Mouse (Mus musculus): ENCODE measurements at regions not wholly inside any gene's neighbourhood (a gene's known extent, or its start where the extent isn't known, plus 50 kb on each side); places are given as distances from the start of the nearest gene placed in this dataset.

GRCm38 (mm10) chr8:7710764-7711163 is 950.3 kb downstream of the Efnb2 start:
- TF ChIP-seq POLR2A (IDR thresholded peaks at IDR 0.05; ENCODE audit: control insufficient read depth in 1 of 2, insufficient read depth in 1 of 2, low read depth in 1 of 2, low read length in 2 of 2, poor library complexity in 1 of 2) (no peak), JUND (IDR thresholded peaks at IDR 0.05; ENCODE audit: low read depth, low read length) (no peak), CTCF (IDR thresholded peaks at IDR 0.05 in 2 of 3, conservative IDR thresholded peaks at IDR 0.05 in 1 of 3; ENCODE audit: control insufficient read depth in 1 of 3, insufficient read depth in 1 of 3, low read depth in 2 of 3, low read length in 3 of 3, poor library complexity in 1 of 3, severe bottlenecking in 1 of 3) (no peak)
